Mouse (Mus musculus): Measurements from ENCODE around the gene Dclre1c. TPM values are rescaled to one million over a fixed set of nuclear protein-coding genes. Genes with fewer than 3 reads are reported as not detected.
A peak's percentile ranks its signal among the peaks of the same experiment; 100 is the strongest.

The Dclre1c gene
- polyA plus RNA-seq, 1 experiment from 2014 or later = 3.5 TPM

DNA sequence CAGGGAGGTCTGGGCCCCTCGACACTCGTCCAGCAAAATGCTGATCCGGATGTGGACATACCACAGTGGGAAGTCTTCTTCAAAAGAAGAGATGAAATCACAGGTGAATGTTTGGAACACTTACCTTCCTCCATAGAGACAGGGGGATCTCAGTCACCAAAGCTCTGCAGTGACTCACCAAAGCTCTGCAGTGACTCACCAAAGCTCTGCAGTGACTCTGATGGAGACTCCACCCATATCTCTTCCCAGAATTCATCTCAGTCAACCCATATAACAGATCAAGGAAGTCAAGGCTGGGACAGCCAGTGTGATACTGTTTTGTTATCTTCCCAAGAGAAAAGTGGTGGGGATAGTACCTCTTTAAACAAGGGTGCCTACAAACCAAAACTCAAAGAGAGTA lies 29.2 kb downstream of the Dclre1c start:
- ATAC-seq = no peak
- WGBS = 89% methylated on average over 3 of the region's 3 CpGs
- H3K27me3 ChIP-seq (replicated peaks; ENCODE audit: control insufficient read depth, insufficient read depth, low read length) = no peaks in the 10 kb centered on the region
- no peak overlapping the region for H3K4me2 ChIP-seq (replicated peaks; ENCODE audit: low read depth)
- peaks cover 16% of the 10 kb centered on the region for H3K36me3 ChIP-seq (ENCODE audit: control insufficient read depth, insufficient read depth)
- no peak overlapping the region for H3K9ac ChIP-seq (ENCODE audit: low read depth, low read length)
- H3K4me1 ChIP-seq (replicated peaks; ENCODE audit: control insufficient read depth, insufficient read depth, low read length) = no peaks in the 10 kb centered on the region
- no peak overlapping the region for H3K27ac ChIP-seq (ENCODE audit: low read depth, low read length)
- H3K4me3 ChIP-seq (ENCODE audit: low read depth, low read length) = no peak overlapping the region
- H3K9me3 ChIP-seq (ENCODE audit: control insufficient read depth) = no peaks in the 10 kb centered on the region
- TF ChIP-seq CTCF (IDR thresholded peaks at IDR 0.05; ENCODE audit: low read depth) = no peak

DNA sequence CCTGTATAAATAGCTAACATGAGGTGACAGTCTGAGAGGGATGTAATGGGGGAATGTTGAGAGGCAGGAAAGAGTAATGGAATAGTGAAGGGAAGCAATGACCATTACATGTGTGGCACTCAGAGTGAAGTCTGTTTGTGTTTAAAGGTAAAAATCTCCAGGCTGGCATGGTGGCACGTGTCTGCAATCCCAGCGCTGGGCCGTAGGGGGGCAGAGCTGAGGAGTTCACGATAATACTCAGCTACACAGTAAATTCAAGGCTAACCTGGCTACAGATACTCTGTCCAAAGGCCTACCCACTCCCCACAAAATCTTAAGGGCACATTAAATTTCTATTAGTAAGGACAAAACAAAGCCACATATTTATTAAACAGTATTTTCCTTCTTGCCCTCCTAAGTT lies 32.7 kb downstream of the Dclre1c start:
- TF ChIP-seq CTCF (IDR thresholded peaks at IDR 0.05; ENCODE audit: low read depth) = no peak; the same call in 1 of the 2 replicates
- Histone ChIP-seq H3K36me3 (ENCODE audit: control insufficient read depth, insufficient read depth) (peaks cover 26% of the 10 kb centered on the region), H3K4me1 (replicated peaks; ENCODE audit: control insufficient read depth, insufficient read depth, low read length) (no peaks in the 10 kb centered on the region), H3K9ac (ENCODE audit: low read depth, low read length) (no peak overlapping the region), H3K27me3 (replicated peaks; ENCODE audit: control insufficient read depth, insufficient read depth, low read length) (no peaks in the 10 kb centered on the region), H3K9me3 (ENCODE audit: control insufficient read depth) (no peaks in the 10 kb centered on the region), H3K4me2 (replicated peaks; ENCODE audit: low read depth) (no peak overlapping the region), H3K4me3 (ENCODE audit: low read depth, low read length) (no peak overlapping the region), H3K27ac (ENCODE audit: low read depth, low read length) (no peak overlapping the region)
- no peak for ATAC-seq
- WGBS = 78% methylated on average over 4 of the region's 4 CpGs

DNA sequence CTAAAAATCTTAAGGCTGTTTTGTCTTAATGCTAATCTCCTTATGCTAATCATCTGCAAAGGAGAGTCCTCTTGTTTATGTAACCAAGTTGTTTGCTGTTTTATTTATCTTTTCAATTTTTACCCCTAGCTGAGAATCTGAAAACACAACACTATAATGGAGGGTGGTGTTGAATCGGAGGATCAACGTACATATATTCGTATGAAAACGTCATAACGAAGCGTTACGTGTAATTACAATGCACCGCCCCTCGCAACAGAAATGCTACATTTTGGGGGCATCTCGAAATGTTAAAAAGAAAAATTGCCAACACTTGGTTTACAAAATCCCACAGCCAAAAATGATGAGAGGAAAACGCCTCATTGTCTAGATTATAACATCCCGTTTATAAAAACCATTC lies 50.0 kb downstream of the Dclre1c start:
- Histone ChIP-seq H3K27me3 (replicated peaks; ENCODE audit: control insufficient read depth, insufficient read depth, low read length) (no peaks in the 10 kb centered on the region), H3K9me3 (ENCODE audit: control insufficient read depth) (no peaks in the 10 kb centered on the region), H3K9ac (ENCODE audit: low read depth, low read length) (peak overlapping the region; percentile 71; the same call in 1 of the 2 replicates), H3K4me1 (replicated peaks; ENCODE audit: control insufficient read depth, insufficient read depth, low read length) (0 out of 2 replicates have a peak, but pooled peaks cover 4% of the 10 kb centered on the region), H3K36me3 (ENCODE audit: control insufficient read depth, insufficient read depth) (no peaks in the 10 kb centered on the region), H3K4me3 (ENCODE audit: low read depth, low read length) (peak overlapping the region; percentile 96), H3K4me2 (replicated peaks; ENCODE audit: low read depth) (peak overlapping the region; percentile 98), H3K27ac (ENCODE audit: low read depth, low read length) (no peak overlapping the region)
- under 1% methylated on average over 12 of the region's 12 CpGs for WGBS
- no peak for TF ChIP-seq CTCF (IDR thresholded peaks at IDR 0.05; ENCODE audit: low read depth)
- no peak for ATAC-seq

DNA sequence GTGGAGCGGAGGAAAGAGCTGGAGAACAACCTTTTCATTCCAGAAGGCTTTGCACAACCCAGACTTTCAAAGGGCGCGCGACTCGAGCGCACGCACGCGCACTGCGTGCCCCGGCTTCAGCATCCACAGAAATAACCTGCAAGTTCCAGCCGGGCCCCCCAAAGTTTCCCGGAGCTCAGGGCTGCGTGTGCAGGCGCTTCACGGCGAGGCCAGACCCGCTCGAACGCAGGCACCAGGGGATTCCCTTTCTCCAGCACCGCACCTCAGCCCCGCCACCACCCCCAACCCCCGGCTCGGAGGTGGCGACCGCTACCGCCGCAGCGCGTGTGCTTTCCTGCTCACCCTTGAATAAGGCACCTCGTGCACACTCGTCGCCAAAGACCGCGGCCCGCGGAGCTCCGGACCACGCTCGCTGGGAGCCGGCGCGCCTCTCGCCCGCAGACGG lies 50.5 kb downstream of the Dclre1c start:
- H3K27me3 ChIP-seq (replicated peaks; ENCODE audit: control insufficient read depth, insufficient read depth, low read length) = no peaks in the 10 kb centered on the region
- peak overlapping the region; percentile 96 for H3K4me3 ChIP-seq (ENCODE audit: low read depth, low read length)
- peak overlapping the region; percentile 98 for H3K4me2 ChIP-seq (replicated peaks; ENCODE audit: low read depth)
- no peaks in the 10 kb centered on the region for H3K9me3 ChIP-seq (ENCODE audit: control insufficient read depth)
- ATAC-seq = peak; percentile 66
- under 1% methylated on average over 46 of the region's 46 CpGs for WGBS
- no peak for TF ChIP-seq CTCF (IDR thresholded peaks at IDR 0.05; ENCODE audit: low read depth)
- H3K9ac ChIP-seq (ENCODE audit: low read depth, low read length) = peak overlapping the region; percentile 71
- no peaks in the 10 kb centered on the region for H3K36me3 ChIP-seq (ENCODE audit: control insufficient read depth, insufficient read depth)
- H3K4me1 ChIP-seq (replicated peaks; ENCODE audit: control insufficient read depth, insufficient read depth, low read length) = 0 out of 2 replicates have a peak, but pooled peaks cover 4% of the 10 kb centered on the region
- H3K27ac ChIP-seq (ENCODE audit: low read depth, low read length) = peak overlapping the region; percentile 75

DNA sequence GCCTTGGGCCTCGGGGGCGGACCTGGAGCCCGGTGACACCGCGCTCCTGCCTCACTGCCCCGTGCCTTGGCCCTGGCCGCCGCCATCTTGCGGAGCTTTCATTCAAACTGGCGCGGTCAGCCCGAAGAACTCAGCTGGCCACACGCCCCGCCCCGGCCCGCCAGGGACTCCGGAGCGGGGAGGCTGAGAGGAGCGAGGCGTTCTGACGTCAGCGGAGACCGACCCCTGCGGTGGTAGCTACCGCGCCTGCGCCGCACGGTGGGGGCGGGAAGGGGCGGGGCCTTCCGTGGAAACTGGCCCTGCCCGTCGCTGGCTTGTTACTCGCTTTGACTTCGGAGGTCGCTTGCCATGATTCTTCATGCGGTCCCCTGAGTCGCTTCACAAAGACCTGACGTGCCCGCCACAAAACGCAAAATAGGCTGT lies 50.9 kb downstream of the Dclre1c start, which contains the start of gene Suv39h2:
Gene Suv39h2, minus strand, starts transcription at position 171 of the 423 bp plus-strand sequence.
- TF ChIP-seq CTCF (IDR thresholded peaks at IDR 0.05; ENCODE audit: low read depth) = no peak
- Histone ChIP-seq H3K4me1 (replicated peaks; ENCODE audit: control insufficient read depth, insufficient read depth, low read length) (0 out of 2 replicates have a peak, but pooled peaks cover 4% of the 10 kb centered on the region), H3K4me3 (ENCODE audit: low read depth, low read length) (peak within 1 kb of the TSS; percentile 96), H3K9ac (ENCODE audit: low read depth, low read length) (peak within 1 kb of the TSS; percentile 71), H3K4me2 (replicated peaks; ENCODE audit: low read depth) (peak within 1 kb of the TSS; percentile 98), H3K27me3 (replicated peaks; ENCODE audit: control insufficient read depth, insufficient read depth, low read length) (no peaks in the 10 kb centered on the region), H3K9me3 (ENCODE audit: control insufficient read depth) (no peaks in the 10 kb centered on the region), H3K27ac (ENCODE audit: low read depth, low read length) (peak within 1 kb of the TSS; percentile 75), H3K36me3 (ENCODE audit: control insufficient read depth, insufficient read depth) (no peaks in the 10 kb centered on the region)
- ATAC-seq = peak; percentile 98
- under 1% methylated on average over 41 of the region's 42 CpGs for WGBS

DNA sequence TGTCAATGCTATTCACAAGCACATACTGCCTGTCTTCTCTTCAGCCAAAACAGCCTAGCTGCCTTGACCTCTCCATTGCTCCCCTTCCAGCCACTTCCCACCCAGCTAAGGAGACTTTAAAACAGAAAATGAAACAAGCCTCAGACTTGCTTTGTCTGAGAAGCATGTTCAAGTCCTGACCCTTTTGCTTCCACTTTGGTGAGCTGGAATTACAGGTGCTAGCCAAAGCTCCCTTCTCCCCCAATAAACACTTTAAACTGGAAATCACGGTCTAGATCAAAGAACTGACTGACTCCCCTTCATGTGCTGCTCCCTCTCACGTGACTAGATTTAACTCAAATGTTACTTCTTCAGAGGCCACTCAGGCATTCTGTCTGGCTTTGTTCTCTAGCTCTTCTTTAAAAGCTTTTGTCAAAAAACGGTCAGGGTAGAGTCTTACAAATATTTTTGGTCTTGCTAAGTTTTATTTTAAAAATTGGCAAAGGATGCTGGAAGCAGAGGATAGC lies 51.9 kb downstream of the Dclre1c start:
- ATAC-seq = no peak
- Histone ChIP-seq H3K4me2 (replicated peaks; ENCODE audit: low read depth) (peak overlapping the region; percentile 98), H3K27me3 (replicated peaks; ENCODE audit: control insufficient read depth, insufficient read depth, low read length) (no peaks in the 10 kb centered on the region), H3K4me3 (ENCODE audit: low read depth, low read length) (peak overlapping the region; percentile 96), H3K27ac (ENCODE audit: low read depth, low read length) (no peak overlapping the region), H3K9me3 (ENCODE audit: control insufficient read depth) (no peaks in the 10 kb centered on the region), H3K36me3 (ENCODE audit: control insufficient read depth, insufficient read depth) (no peaks in the 10 kb centered on the region), H3K9ac (ENCODE audit: low read depth, low read length) (no peak overlapping the region), H3K4me1 (replicated peaks; ENCODE audit: control insufficient read depth, insufficient read depth, low read length) (0 out of 2 replicates have a peak, but pooled peaks cover 4% of the 10 kb centered on the region)
- WGBS = 71% methylated on average over 3 of the region's 3 CpGs
- no peak for TF ChIP-seq CTCF (IDR thresholded peaks at IDR 0.05; ENCODE audit: low read depth)

All from intestine, postnatal 0 days (tissue).